Mouse (Mus musculus): ENCODE measurements at regions not wholly inside any gene's neighbourhood (a gene's known extent, or its start where the extent isn't known, plus 50 kb on each side); places are given as distances from the start of the nearest gene placed in this dataset.

DNA sequence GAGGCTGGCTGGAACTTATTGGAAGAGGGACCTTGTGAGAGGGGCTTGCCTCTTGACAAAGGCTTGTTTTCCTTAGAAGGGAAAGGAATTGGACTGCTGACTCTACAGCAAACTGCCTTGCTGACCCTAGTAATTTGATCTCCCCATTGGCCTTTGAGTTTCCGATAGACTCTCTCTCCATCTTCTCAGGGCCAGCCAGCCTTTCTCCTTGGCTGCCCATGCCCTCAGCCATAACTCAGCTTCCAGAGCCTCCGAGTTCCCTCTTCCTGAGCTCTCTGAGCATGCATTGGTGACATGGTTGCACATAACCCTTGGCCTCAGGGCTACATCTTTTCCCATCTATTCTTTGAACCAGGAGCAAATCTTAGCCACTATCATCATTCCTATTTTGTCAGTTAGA is 803.7 kb downstream of the Adgrl2 start:
- TF ChIP-seq CTCF (IDR thresholded peaks at IDR 0.05; ENCODE audit: low read depth) (no peak), EP300 (IDR thresholded peaks at IDR 0.05; ENCODE audit: low read depth) (no peak)

All from heart, postnatal 0 days (tissue).